ENCODE assay signal across 27 mouse cellular contexts in genomic region chr1:176660286-176660685, GRCm38 (mm10).
"Had no signal": no experiment of that assay in that cellular context is flagged by ENCODE, and none has a peak within 500 bp of the region (broad histone marks: within the 10 kb centered on the region; RNA-seq: fewer than 3 reads in every experiment).

No protein-coding gene starts in this region.

- H3K4me3 ChIP-seq: gastrocnemius, adult 2 months; heart, embryonic 13.5 days; heart, embryonic 15.5 days; hindbrain, embryonic 12.5 days; intestine, embryonic 15.5 days; kidney, embryonic 15.5 days; left cerebral cortex, adult 2 months; limb, embryonic 13.5 days; limb, embryonic 15.5 days; liver, embryonic 12.5 days had no signal

- DNase-seq: gastrocnemius, adult 2 months; gastrocnemius, postnatal 10 days; gastrocnemius, postnatal 25 days; heart, postnatal 14 days; heart, postnatal 36 days; kidney, adult 2 months; kidney, adult 9 months; kidney, postnatal 14 days; kidney, postnatal 36 days; layer of hippocampus, adult 9-11 months; layer of hippocampus, postnatal 36 days had no signal

- H3K36me3 ChIP-seq: heart, embryonic 13.5 days; heart, embryonic 15.5 days; hindbrain, embryonic 12.5 days; intestine, embryonic 15.5 days; kidney, embryonic 15.5 days; limb, embryonic 13.5 days; limb, embryonic 15.5 days; liver, embryonic 12.5 days had no signal

- H3K27ac ChIP-seq: gastrocnemius, adult 2 months; heart, embryonic 13.5 days; heart, embryonic 15.5 days; hindbrain, embryonic 12.5 days; hindbrain, embryonic 14.5 days; intestine, embryonic 15.5 days; kidney, embryonic 15.5 days; kidney, postnatal 0 days; left cerebral cortex, adult 2 months; limb, embryonic 13.5 days; limb, embryonic 15.5 days; liver, embryonic 12.5 days; liver, embryonic 14.5 days had no signal

- H3K4me1 ChIP-seq: heart, embryonic 13.5 days; heart, embryonic 15.5 days; hindbrain, embryonic 12.5 days; intestine, embryonic 15.5 days; kidney, embryonic 15.5 days; limb, embryonic 13.5 days; limb, embryonic 15.5 days; liver, embryonic 12.5 days had no signal

- H3K4me2 ChIP-seq: heart, embryonic 11.5 days; heart, embryonic 13.5 days; heart, embryonic 15.5 days; hindbrain, embryonic 12.5 days; hindbrain, embryonic 14.5 days; intestine, embryonic 15.5 days; kidney, embryonic 15.5 days; limb, embryonic 13.5 days; limb, embryonic 15.5 days; liver, embryonic 12.5 days had no signal

- ATAC-seq: forebrain, embryonic 16.5 days; inflammation-experienced regulatory T-cells, adult 6 months; intestine, embryonic 15.5 days; intestine, postnatal 0 days; liver, embryonic 12.5 days had no signal

- H3K9ac ChIP-seq: heart, embryonic 13.5 days; heart, embryonic 15.5 days; hindbrain, embryonic 12.5 days; hindbrain, embryonic 14.5 days; intestine, embryonic 15.5 days; kidney, embryonic 15.5 days; limb, embryonic 13.5 days; limb, embryonic 15.5 days; liver, embryonic 12.5 days; liver, embryonic 14.5 days had no signal

- H3K27me3 ChIP-seq: heart, embryonic 13.5 days; heart, embryonic 15.5 days; hindbrain, embryonic 12.5 days; intestine, embryonic 15.5 days; kidney, embryonic 15.5 days; limb, embryonic 13.5 days; limb, embryonic 15.5 days; liver, embryonic 12.5 days had no signal

- H3K9me3 ChIP-seq: heart, embryonic 13.5 days; heart, embryonic 15.5 days; hindbrain, embryonic 12.5 days; intestine, embryonic 15.5 days; kidney, embryonic 15.5 days; limb, embryonic 13.5 days; limb, embryonic 15.5 days; liver, embryonic 12.5 days had no signal
